Mouse (Mus musculus) kidney, embryonic 14.5 days (tissue): ENCODE measurements around the gene Shroom3. TPM values are rescaled to one million over a fixed set of nuclear protein-coding genes. Genes with fewer than 3 reads are reported as not detected.

Experiments
- ATAC-seq: fragments of 200-750 bp; cut with Nextera tagmentation; 2 replicates; pipeline ENCODE4 v1.8.0; 2017; ENCODE audit warnings: moderate number of reproducible peaks, mild to moderate bottlenecking, moderate TSS enrichment, moderate library complexity; ENCODE audit not compliant: low FRiP score, low TSS enrichment
- H3K27ac ChIP-seq: fragments of 300-500 bp; sonication (generic); 2 replicates; pipeline ENCODE4 v1.5.1; 2014; ENCODE audit warnings: low read depth, mild to moderate bottlenecking, low read length, moderate library complexity, mixed read lengths
- H3K27me3 ChIP-seq: fragments of 300-500 bp; sonication (generic); 2 replicates; pipeline ENCODE4 v1.6.1; 2014; ENCODE audit warnings: mild to moderate bottlenecking, low read length; ENCODE audit not compliant: control insufficient read depth, insufficient read depth
- H3K36me3 ChIP-seq: fragments of 300-500 bp; sonication (generic); 2 replicates; pipeline ENCODE4 v1.6.1; 2014; ENCODE audit warnings: low read length, mixed read lengths; ENCODE audit not compliant: control insufficient read depth, insufficient read depth
- H3K4me1 ChIP-seq: fragments of 300-500 bp; sonication (generic); 2 replicates; pipeline ENCODE4 v1.6.1; 2014; ENCODE audit warnings: low read length, mixed read lengths; ENCODE audit not compliant: control insufficient read depth, insufficient read depth
- H3K4me2 ChIP-seq: fragments of 300-500 bp; sonication (generic); replicated peaks from 2 replicates; pipeline ENCODE4 v1.6.1; 2014; ENCODE audit warnings: low read depth, mild to moderate bottlenecking, low read length
- H3K4me3 ChIP-seq: fragments of 300-500 bp; sonication (generic); 2 replicates; pipeline ENCODE4 v1.5.1; 2014; ENCODE audit warnings: mild to moderate bottlenecking, low read length
- H3K9ac ChIP-seq: fragments of 300-500 bp; sonication (generic); 2 replicates; pipeline ENCODE4 v1.6.1; 2014; ENCODE audit warnings: low read depth, mild to moderate bottlenecking, low read length, moderate library complexity
- H3K9me3 ChIP-seq: fragments of 300-500 bp; sonication (generic); 2 replicates; pipeline ENCODE4 v1.6.1; 2016; ENCODE audit warnings: low read length; ENCODE audit not compliant: control insufficient read depth
- WGBS: fragments of 180-500 bp; shearing (Covaris S2); extraction: QIAGEN DNeasy Blood & Tissue Kit; methylation state at CpG from one replicate; pipeline ENCODE4 v1.1.7; 2014; 5-methylcytosine and 5-hydroxymethylcytosine counted together
- polyA plus RNA-seq: library from polyadenylated mRNA; unstranded; fragments of >200 nt; fragmentation: Nextera tagmentation; extraction: Ambion mirVana; gene quantifications from 2 replicates; pipeline ENCODE4 v1.2.1, GENCODE M21; 2014

Shroom3 gene
- polyA plus RNA-seq, 1 experiment from 2014 or later: 16.0 TPM

DNA sequence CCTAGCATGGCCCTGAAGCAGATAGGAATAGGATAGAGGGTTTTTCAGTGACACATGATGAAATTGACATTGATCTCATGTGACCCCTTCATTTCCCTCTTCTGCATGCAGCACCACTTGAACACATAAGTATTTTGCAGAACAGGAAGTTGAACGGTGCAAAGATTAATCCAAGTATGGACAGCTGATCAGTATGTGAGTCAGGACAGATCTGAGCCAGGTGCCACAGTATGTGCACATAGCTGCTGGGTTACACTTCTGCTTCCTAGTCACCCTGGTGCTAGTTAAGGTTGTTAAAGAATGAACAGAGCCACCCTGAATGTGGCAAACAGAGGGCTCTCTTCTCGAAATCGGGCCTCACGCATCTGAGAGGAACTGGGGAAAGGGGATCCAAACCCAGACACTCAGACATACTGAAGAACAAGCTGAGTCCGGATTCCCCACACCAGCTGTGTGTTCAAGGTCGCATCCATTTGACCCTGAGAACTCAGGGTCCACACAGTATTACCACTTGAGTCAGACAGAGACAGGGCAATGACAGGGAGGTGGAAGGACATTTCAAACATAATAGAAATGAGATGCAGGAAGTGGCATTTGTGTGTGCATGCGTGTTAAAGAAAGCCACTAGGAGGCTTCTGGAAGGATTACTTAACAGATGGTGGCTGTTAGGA lies 251.2 kb downstream of the Shroom3 start:
- no peak overlapping the region for H3K4me3 ChIP-seq
- H3K27ac ChIP-seq: no peak overlapping the region
- no peak for ATAC-seq
- H3K9me3 ChIP-seq: no peaks in the 10 kb centered on the region
- no peak overlapping the region for H3K4me2 ChIP-seq
- H3K4me1 ChIP-seq: peaks cover 23% of the 10 kb centered on the region
- no peak overlapping the region for H3K9ac ChIP-seq
- peaks cover 12% of the 10 kb centered on the region; the same call in 1 of the 2 replicates for H3K36me3 ChIP-seq
- WGBS: 85% methylated on average over 7 of the region's 7 CpGs
- no peaks in the 10 kb centered on the region for H3K27me3 ChIP-seq

DNA sequence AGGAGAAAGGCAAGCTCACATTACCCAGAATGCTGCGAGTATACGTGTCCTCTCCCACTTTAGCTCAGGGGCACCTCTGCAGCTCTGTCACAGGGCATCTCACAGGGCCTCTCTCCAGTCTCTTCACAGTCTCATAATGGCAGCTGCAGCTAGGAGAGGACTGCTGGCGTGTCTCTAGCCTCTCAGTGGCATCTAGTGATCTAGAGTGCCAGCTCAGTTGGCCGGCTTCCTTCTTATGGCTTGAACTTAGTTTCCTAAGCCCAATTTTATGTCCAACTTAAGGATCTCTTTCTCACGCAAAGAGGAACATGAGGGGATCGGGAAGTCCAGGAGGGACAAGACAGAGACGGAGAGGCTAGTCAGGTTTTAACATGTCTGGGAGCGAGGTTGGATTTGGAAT lies 252.6 kb downstream of the Shroom3 start:
- WGBS: 81% methylated on average over 8 of the region's 8 CpGs
- Histone ChIP-seq H3K9ac (no peak overlapping the region), H3K4me2 (no peak overlapping the region), H3K4me1 (peaks cover 14% of the 10 kb centered on the region), H3K27me3 (no peaks in the 10 kb centered on the region), H3K4me3 (no peak overlapping the region), H3K9me3 (peaks cover 5% of the 10 kb centered on the region), H3K27ac (no peak overlapping the region), H3K36me3 (peaks cover 23% of the 10 kb centered on the region)
- no peak for ATAC-seq

DNA sequence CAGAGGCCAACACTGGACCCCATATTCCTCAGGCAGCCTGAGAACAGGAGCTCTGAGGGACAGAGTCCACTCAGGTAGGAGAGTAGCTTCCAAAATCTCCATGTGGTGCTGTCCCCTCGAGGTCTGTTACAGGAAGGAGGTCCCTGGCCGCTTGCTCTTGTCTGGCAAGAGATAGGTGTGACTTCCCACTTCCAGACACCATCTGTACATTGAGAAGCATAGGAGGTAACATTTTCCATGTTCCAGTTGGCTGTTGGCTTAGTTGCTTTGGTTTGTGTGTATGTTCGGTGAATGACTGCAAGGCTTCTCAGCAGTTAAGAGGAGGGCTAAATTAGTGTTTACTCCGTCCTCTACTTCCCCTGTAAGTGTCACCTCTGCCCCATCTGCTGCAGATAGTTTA lies 254.5 kb downstream of the Shroom3 start:
- H3K4me1 ChIP-seq: no peaks in the 10 kb centered on the region
- H3K9ac ChIP-seq: no peak overlapping the region
- H3K4me3 ChIP-seq: no peak overlapping the region
- 79% methylated on average over 4 of the region's 4 CpGs for WGBS
- peaks cover 42% of the 10 kb centered on the region for H3K36me3 ChIP-seq
- no peak overlapping the region for H3K27ac ChIP-seq
- no peaks in the 10 kb centered on the region for H3K27me3 ChIP-seq
- H3K4me2 ChIP-seq: no peak overlapping the region
- H3K9me3 ChIP-seq: peaks cover 23% of the 10 kb centered on the region
- ATAC-seq: no peak

DNA sequence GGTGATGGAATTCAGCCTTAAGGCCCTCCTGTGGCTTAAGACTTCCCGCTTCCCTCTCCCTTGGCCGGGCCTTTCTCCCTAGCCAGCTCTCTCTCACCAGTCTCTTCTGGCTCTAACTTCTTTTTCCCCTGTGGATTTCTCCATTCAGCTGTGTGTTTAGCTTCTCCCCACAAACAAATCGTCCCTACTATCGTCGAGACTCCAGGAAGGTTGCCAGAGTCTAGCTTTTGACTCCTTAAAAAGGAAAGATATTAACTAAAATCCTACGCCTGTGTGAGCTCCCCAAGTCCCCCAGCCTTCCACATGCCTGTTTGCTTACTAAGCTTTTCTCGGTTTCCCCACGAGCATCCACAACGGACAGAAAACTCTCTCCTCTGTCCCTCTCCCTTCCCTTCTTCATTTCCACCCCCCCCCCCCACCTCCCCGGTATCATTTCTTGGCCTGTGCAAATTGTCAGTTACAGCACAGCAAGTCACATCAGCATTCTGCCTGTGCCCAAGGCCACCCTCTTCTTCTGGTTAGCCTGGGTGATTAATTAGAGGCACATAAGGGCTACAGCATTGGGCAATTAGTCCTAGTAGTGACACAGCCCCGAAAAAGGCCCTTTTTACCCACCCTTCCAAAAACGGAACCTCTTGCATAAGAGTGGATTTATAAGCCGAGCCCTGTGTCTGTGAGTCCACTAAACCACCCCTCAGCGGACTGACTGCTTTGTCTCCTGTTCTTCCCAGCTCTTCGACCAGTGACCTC lies 256.2 kb downstream of the Shroom3 start:
- Histone ChIP-seq H3K9me3 (peaks cover 26% of the 10 kb centered on the region), H3K4me3 (no peak overlapping the region), H3K36me3 (peaks cover 45% of the 10 kb centered on the region), H3K27me3 (no peaks in the 10 kb centered on the region), H3K4me2 (no peak overlapping the region), H3K9ac (no peak overlapping the region), H3K27ac (no peak overlapping the region), H3K4me1 (no peaks in the 10 kb centered on the region)
- ATAC-seq: no peak
- WGBS: 92% methylated on average over 15 of the region's 15 CpGs

DNA sequence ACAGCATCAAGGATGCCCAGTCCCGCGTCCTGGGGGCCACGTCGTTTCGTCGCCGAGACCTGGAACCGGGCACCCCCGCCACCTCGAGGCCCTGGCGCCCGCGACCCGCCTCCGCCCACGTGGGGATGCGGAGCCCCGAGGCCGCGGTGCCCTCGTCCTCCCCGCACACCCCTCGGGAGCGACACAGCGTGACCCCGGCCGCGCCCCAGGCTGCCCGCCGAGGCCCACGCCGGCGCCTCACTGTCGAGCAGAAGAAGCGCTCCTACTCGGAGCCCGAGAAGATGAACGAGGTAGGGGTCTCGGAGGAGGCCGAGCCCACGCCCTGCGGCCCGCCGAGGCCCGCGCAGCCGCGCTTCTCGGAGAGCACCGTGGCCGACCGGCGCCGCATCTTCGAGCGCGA lies 258.9 kb downstream of the Shroom3 start:
- H3K9ac ChIP-seq: no peak overlapping the region
- peaks cover 26% of the 10 kb centered on the region for H3K9me3 ChIP-seq
- ATAC-seq: 0 out of 2 replicates have a peak, but pooled peaks have one; percentile 16
- peaks cover 37% of the 10 kb centered on the region for H3K36me3 ChIP-seq
- H3K27me3 ChIP-seq: no peaks in the 10 kb centered on the region
- 95% methylated on average over 57 of the region's 57 CpGs for WGBS
- no peak overlapping the region for H3K27ac ChIP-seq
- H3K4me2 ChIP-seq: no peak overlapping the region
- H3K4me3 ChIP-seq: no peak overlapping the region
- H3K4me1 ChIP-seq: no peaks in the 10 kb centered on the region

DNA sequence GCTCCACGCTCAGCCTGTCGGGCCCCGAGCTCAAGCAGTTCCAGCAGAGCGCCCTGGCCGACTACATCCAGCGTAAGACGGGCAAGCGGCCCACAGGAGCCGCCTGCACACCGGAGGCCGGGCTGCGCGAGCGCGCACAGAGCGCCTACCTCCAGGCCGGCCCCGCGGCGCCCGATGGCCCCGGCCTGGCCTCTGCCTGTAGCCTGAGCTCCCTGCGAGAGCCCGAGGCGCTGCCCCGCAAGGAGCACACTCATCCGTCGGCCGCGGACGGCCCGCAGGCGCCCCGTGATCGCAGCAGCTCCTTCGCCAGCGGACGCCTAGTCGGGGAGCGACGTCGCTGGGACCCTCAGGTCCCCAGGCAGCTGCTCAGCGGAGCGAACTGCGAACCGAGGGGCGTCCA lies 259.3 kb downstream of the Shroom3 start:
- 94% methylated on average over 44 of the region's 47 CpGs for WGBS
- ATAC-seq: 0 out of 2 replicates have a peak, but pooled peaks have one; percentile 20
- no peaks in the 10 kb centered on the region for H3K27me3 ChIP-seq
- H3K36me3 ChIP-seq: peaks cover 37% of the 10 kb centered on the region
- H3K9ac ChIP-seq: no peak overlapping the region
- H3K4me1 ChIP-seq: no peaks in the 10 kb centered on the region
- no peak overlapping the region for H3K27ac ChIP-seq
- no peak overlapping the region for H3K4me2 ChIP-seq
- no peak overlapping the region for H3K4me3 ChIP-seq
- peaks cover 26% of the 10 kb centered on the region for H3K9me3 ChIP-seq

DNA sequence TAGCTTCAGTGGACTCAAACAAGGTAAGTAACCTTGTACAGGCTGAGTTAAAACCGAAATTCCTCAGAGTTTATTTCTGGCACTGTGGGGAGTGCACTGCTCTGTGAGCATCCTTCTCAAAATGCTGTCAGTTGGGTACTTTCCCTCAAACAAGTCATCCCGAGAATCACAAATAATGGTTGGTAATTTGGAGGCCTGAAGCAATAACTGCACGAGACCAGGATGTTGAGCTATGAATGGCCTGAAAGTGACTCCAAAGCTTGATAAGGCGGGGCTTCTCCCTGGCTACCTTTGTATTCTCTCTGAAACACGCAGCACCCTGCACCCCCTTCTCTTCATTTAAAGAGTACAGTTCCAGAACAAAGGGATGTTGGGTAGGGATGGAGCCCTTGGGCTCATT lies 261.6 kb downstream of the Shroom3 start:
- Histone ChIP-seq H3K4me1 (no peaks in the 10 kb centered on the region), H3K4me2 (no peak overlapping the region), H3K4me3 (no peak overlapping the region), H3K9ac (no peak overlapping the region), H3K36me3 (peaks cover 50% of the 10 kb centered on the region), H3K9me3 (peaks cover 26% of the 10 kb centered on the region), H3K27ac (no peak overlapping the region), H3K27me3 (no peaks in the 10 kb centered on the region)
- WGBS: 83% methylated on average over 5 of the region's 5 CpGs
- ATAC-seq: no peak

DNA sequence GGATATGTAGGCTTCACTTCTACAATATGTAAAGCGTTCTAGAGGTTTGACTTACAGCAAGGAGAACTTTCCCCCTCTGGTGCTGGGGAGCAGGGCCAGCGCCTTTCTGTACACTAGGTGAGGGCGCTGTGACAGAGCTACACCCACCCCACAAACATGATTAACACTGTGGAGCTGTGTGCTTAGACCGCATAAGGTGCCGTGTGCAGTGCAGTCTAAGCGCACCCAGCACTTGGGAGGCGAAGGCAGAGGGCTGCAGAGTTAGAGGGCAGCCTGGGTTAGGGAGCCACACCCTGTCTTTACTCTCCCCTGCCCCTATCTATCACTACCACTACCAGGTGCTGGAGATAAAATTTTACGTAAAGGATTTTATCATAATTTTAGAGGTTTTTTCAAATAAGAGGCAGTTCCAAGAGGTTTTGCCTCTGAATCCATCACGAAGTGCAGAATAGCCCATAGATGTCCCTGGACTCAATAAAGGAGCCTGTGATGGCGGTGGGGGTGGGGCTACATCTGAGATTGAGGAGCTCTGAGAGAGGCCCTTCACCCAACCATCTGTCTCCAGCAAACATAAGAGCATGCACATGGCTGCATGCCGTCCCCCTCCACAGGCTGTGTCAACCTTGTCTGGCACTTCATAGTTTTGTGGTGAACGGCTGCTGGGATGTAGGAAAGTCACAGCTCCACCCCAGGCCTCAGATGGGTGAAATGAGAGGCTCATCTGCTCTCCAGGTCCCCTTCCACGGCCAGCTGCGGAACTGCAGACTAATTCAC lies 265.9 kb downstream of the Shroom3 start:
- peaks cover 54% of the 10 kb centered on the region for H3K36me3 ChIP-seq
- no peaks in the 10 kb centered on the region for H3K4me1 ChIP-seq
- H3K27me3 ChIP-seq: no peaks in the 10 kb centered on the region
- no peak overlapping the region for H3K27ac ChIP-seq
- 0 out of 2 replicates have a peak, but pooled peaks have one; percentile 38 for ATAC-seq
- no peak overlapping the region for H3K9ac ChIP-seq
- H3K4me2 ChIP-seq: no peak overlapping the region
- H3K4me3 ChIP-seq: no peak overlapping the region
- H3K9me3 ChIP-seq: no peaks in the 10 kb centered on the region
- 71% methylated on average over 14 of the region's 14 CpGs for WGBS
